Mouse (Mus musculus) midbrain, embryonic 16.5 days (tissue): ENCODE measurements around the gene Gpr146. TPM values are rescaled to one million over a fixed set of nuclear protein-coding genes. Genes with fewer than 3 reads are reported as not detected.

Source experiments
- ATAC-seq: fragments of 200-750 bp; cut with Nextera tagmentation; 2 replicates; pipeline ENCODE4 v1.8.0; 2017; ENCODE audit warnings: moderate TSS enrichment
- H3K27ac ChIP-seq: fragments of 300-500 bp; sonication (generic); 2 replicates; pipeline ENCODE4 v1.5.1; 2014; ENCODE audit warnings: mild to moderate bottlenecking, low read length, mixed read lengths
- H3K27me3 ChIP-seq: fragments of 300-500 bp; sonication (generic); 2 replicates; pipeline ENCODE4 v1.6.1; 2014; ENCODE audit warnings: low read depth, low read length, mixed read lengths; ENCODE audit not compliant: control insufficient read depth, insufficient read depth
- H3K36me3 ChIP-seq: fragments of 300-500 bp; sonication (generic); 2 replicates; pipeline ENCODE4 v1.6.1; 2014; ENCODE audit warnings: mild to moderate bottlenecking, low read length, moderate library complexity, mixed read lengths; ENCODE audit not compliant: control insufficient read depth, insufficient read depth
- H3K4me1 ChIP-seq: fragments of 300-500 bp; sonication (generic); 2 replicates; pipeline ENCODE4 v1.6.1; 2014; ENCODE audit warnings: mild to moderate bottlenecking, low read length, mixed read lengths; ENCODE audit not compliant: control insufficient read depth, insufficient read depth
- H3K4me2 ChIP-seq: fragments of 300-500 bp; sonication (generic); 2 replicates; pipeline ENCODE4 v1.6.1; 2014; ENCODE audit warnings: mild to moderate bottlenecking, low read length, mixed read lengths
- H3K4me3 ChIP-seq: fragments of 300-500 bp; sonication (generic); 2 replicates; pipeline ENCODE4 v1.5.1; 2014; ENCODE audit warnings: low read depth, mild to moderate bottlenecking, low read length, moderate library complexity, mixed read lengths
- H3K9ac ChIP-seq: fragments of 300-500 bp; sonication (generic); 2 replicates; pipeline ENCODE4 v1.6.1; 2014; ENCODE audit warnings: low read depth, low read length, mixed read lengths
- H3K9me3 ChIP-seq: fragments of 300-500 bp; sonication (generic); replicated peaks from 2 replicates; pipeline ENCODE4 v1.6.1; 2014; ENCODE audit warnings: mild to moderate bottlenecking, low read length, mixed read lengths; ENCODE audit not compliant: control insufficient read depth, poor library complexity, severe bottlenecking
- WGBS: fragments of 180-500 bp; shearing (Covaris S2); extraction: QIAGEN DNeasy Blood & Tissue Kit; methylation state at CpG from one replicate; pipeline ENCODE4 v1.1.7; 2014; 5-methylcytosine and 5-hydroxymethylcytosine counted together
- polyA plus RNA-seq: library from polyadenylated mRNA; unstranded; fragments of >200 nt; fragmentation: Nextera tagmentation; extraction: Ambion mirVana; gene quantifications from 2 replicates; pipeline ENCODE4 v1.2.1, GENCODE M21; 2015

Gpr146 gene
- polyA plus RNA-seq, 1 experiment from 2014 or later: 2.9 TPM

- no peak for ATAC-seq
- H3K4me2 ChIP-seq: no peak overlapping the region
- H3K4me1 ChIP-seq: peaks cover 4% of the 10 kb centered on the region; the same call in 1 of the 2 replicates
- H3K9ac ChIP-seq: no peak overlapping the region
- H3K27ac ChIP-seq: no peak overlapping the region
- WGBS: 94% methylated on average over 37 of the region's 37 CpGs
- H3K36me3 ChIP-seq: no peaks in the 10 kb centered on the region
- H3K27me3 ChIP-seq: no peaks in the 10 kb centered on the region
- no peaks in the 10 kb centered on the region for H3K9me3 ChIP-seq
- no peak overlapping the region for H3K4me3 ChIP-seq
Observed at GRCm38 (mm10) chr5:139392219-139393196, 15.0 kb downstream of the Gpr146 start.

DNA sequence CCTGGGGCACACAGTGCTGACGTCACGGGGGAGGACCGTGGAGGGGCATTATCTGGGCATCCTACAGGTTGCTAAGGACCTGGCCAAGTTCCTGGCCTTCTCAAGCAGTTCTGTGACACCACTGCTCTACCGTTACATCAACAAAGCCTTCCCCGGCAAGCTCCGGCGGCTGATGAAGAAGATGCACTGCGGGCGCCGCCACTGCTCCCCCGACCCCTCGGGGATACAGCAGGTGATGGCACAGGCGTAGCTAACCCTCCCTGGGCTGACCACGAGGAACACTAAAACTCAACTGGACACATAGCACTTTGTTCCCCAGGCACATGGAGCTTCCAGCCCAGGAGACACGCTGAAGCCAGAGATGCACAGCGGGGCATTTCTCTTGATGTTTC is 15.7 kb downstream of the Gpr146 start:
- Histone ChIP-seq H3K4me1 (peaks cover 4% of the 10 kb centered on the region; the same call in 1 of the 2 replicates), H3K4me2 (no peak overlapping the region), H3K9me3 (no peaks in the 10 kb centered on the region), H3K27me3 (no peaks in the 10 kb centered on the region), H3K9ac (no peak overlapping the region), H3K27ac (no peak overlapping the region), H3K36me3 (no peaks in the 10 kb centered on the region), H3K4me3 (no peak overlapping the region)
- no peak for ATAC-seq
- WGBS: 92% methylated on average over 16 of the region's 16 CpGs

GRCm38 (mm10) chr5:139394399-139394798 is 16.9 kb downstream of the Gpr146 start:
- WGBS: 59% methylated on average over 7 of the region's 7 CpGs
- peaks cover 3% of the 10 kb centered on the region; the same call in 1 of the 2 replicates for H3K4me1 ChIP-seq
- H3K9me3 ChIP-seq: no peaks in the 10 kb centered on the region
- H3K9ac ChIP-seq: no peak overlapping the region
- H3K4me3 ChIP-seq: no peak overlapping the region
- ATAC-seq: no peak
- no peaks in the 10 kb centered on the region for H3K36me3 ChIP-seq
- no peak overlapping the region for H3K27ac ChIP-seq
- no peak overlapping the region for H3K4me2 ChIP-seq
- H3K27me3 ChIP-seq: no peaks in the 10 kb centered on the region

GRCm38 (mm10) chr5:139395528-139395927 is 18.0 kb downstream of the Gpr146 start:
- Histone ChIP-seq H3K36me3 (no peaks in the 10 kb centered on the region), H3K9ac (no peak overlapping the region), H3K4me1 (peaks cover 3% of the 10 kb centered on the region; the same call in 1 of the 2 replicates), H3K4me3 (no peak overlapping the region), H3K9me3 (no peaks in the 10 kb centered on the region), H3K27ac (no peak overlapping the region), H3K4me2 (no peak overlapping the region), H3K27me3 (no peaks in the 10 kb centered on the region)
- WGBS: 94% methylated on average over 4 of the region's 4 CpGs
- no peak for ATAC-seq

GRCm38 (mm10) chr5:139397359-139397916 is 19.9 kb downstream of the Gpr146 start:
- 89% methylated on average over 4 of the region's 4 CpGs for WGBS
- no peak overlapping the region for H3K27ac ChIP-seq

GRCm38 (mm10) chr5:139397959-139398753 is 20.7 kb downstream of the Gpr146 start:
- peak; percentile 76 for ATAC-seq
- H3K27ac ChIP-seq: no peak overlapping the region
- peaks cover 3% of the 10 kb centered on the region; the same call in 1 of the 2 replicates for H3K4me1 ChIP-seq
- no peak overlapping the region for H3K4me3 ChIP-seq
- WGBS: 44% methylated on average over 5 of the region's 5 CpGs
- H3K9me3 ChIP-seq: no peaks in the 10 kb centered on the region
- no peaks in the 10 kb centered on the region for H3K27me3 ChIP-seq
- no peaks in the 10 kb centered on the region for H3K36me3 ChIP-seq
- no peak overlapping the region for H3K4me2 ChIP-seq
- H3K9ac ChIP-seq: no peak overlapping the region

More at GRCm38 (mm10) chr5:139397359-139397916, 19.9 kb downstream of the Gpr146 start:
- Histone ChIP-seq H3K4me2 (no peak overlapping the region), H3K4me3 (no peak overlapping the region), H3K36me3 (no peaks in the 10 kb centered on the region), H3K9ac (no peak overlapping the region), H3K4me1 (peaks cover 3% of the 10 kb centered on the region; the same call in 1 of the 2 replicates), H3K9me3 (no peaks in the 10 kb centered on the region), H3K27me3 (no peaks in the 10 kb centered on the region)
- no peak for ATAC-seq

DNA sequence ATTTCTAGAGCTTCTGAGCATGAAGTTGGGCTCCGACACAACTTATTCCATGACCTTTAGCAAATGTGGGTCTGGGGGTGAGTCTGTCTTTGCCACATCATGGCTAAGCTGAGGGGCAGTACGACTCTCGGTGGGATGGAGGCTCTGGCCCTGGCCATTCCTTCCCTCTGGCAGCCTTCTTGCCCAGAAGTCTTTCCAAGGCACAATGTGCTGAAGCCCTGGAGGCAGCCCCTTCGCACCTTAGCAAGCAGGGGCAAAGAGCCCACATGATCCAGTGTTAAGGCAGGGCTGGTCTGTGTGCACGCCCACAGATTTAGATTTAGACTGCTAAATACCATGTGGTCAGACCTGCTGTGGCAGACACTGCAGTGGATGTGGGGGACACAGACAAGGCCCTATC is 21.3 kb downstream of the Gpr146 start:
- H3K4me2 ChIP-seq: no peak overlapping the region
- no peaks in the 10 kb centered on the region for H3K27me3 ChIP-seq
- no peak for ATAC-seq
- H3K27ac ChIP-seq: no peak overlapping the region
- no peak overlapping the region for H3K9ac ChIP-seq
- 83% methylated on average over 5 of the region's 5 CpGs for WGBS
- peaks cover 3% of the 10 kb centered on the region; the same call in 1 of the 2 replicates for H3K4me1 ChIP-seq
- H3K9me3 ChIP-seq: no peaks in the 10 kb centered on the region
- no peak overlapping the region for H3K4me3 ChIP-seq
- no peaks in the 10 kb centered on the region for H3K36me3 ChIP-seq

- Histone ChIP-seq H3K4me3 (no peak overlapping the region), H3K27me3 (no peaks in the 10 kb centered on the region), H3K9me3 (no peaks in the 10 kb centered on the region), H3K36me3 (no peaks in the 10 kb centered on the region), H3K27ac (no peak overlapping the region), H3K4me2 (no peak overlapping the region), H3K4me1 (peaks cover 3% of the 10 kb centered on the region; the same call in 1 of the 2 replicates), H3K9ac (no peak overlapping the region)
- 88% methylated on average over 14 of the region's 14 CpGs for WGBS
- ATAC-seq: no peak
Observed at GRCm38 (mm10) chr5:139399991-139400390, 22.5 kb downstream of the Gpr146 start.
